Mouse (Mus musculus) ES-E14 (cell line): Measurements from ENCODE around the gene Mob3b. TPM values are rescaled to one million over a fixed set of nuclear protein-coding genes. Genes with fewer than 3 reads are reported as not detected.

Experiments used
- DNase-seq: peaks from one replicate; pipeline ENCODE4 v3.0.0-alpha.2; 2013; ENCODE audit warnings: low read depth, low spot score
- H3K27ac ChIP-seq: 2 replicates; pipeline ENCODE4 v1.5.1; 2012; ENCODE audit warnings: low read depth, mild to moderate bottlenecking, low read length, moderate library complexity, mixed read lengths; ENCODE audit not compliant: poor library complexity, insufficient read depth, severe bottlenecking
- H3K36me3 ChIP-seq: 2 replicates; pipeline ENCODE4 v1.6.1; 2012; ENCODE audit warnings: mild to moderate bottlenecking, low read length, moderate library complexity, mixed read lengths; ENCODE audit not compliant: control insufficient read depth, poor library complexity, insufficient read depth, severe bottlenecking
- H3K4me1 ChIP-seq, 2 experiments: fragments of 150-350 bp in 1 of 2; sonication (generic) in 1 of 2; 2 replicates each; pipeline ENCODE4 v1.6.1; 2012; ENCODE audit warnings: low read length in 2 of 2, mild to moderate bottlenecking in 1 of 2, mixed read lengths in 1 of 2; ENCODE audit not compliant: control insufficient read depth in 2 of 2, insufficient read depth in 2 of 2, poor library complexity in 1 of 2
- H3K4me3 ChIP-seq, 2 experiments: fragments of 150-350 bp in 1 of 2; sonication (generic) in 1 of 2; 2 replicates each; pipeline ENCODE4 v1.5.1; 2012; ENCODE audit warnings: low read length in 2 of 2, low read depth in 1 of 2, mild to moderate bottlenecking in 1 of 2, mixed read lengths in 1 of 2; ENCODE audit not compliant: insufficient read depth in 1 of 2, poor library complexity in 1 of 2, severe bottlenecking in 1 of 2
- H3K9ac ChIP-seq: 2 replicates; pipeline ENCODE4 v1.6.1; 2012; ENCODE audit warnings: low read depth, mild to moderate bottlenecking, low read length, mixed read lengths; ENCODE audit not compliant: poor library complexity, insufficient read depth, severe bottlenecking
- H3K9me3 ChIP-seq: fragments of 150-350 bp; sonication (generic); 2 replicates; pipeline ENCODE4 v1.6.1; 2012; ENCODE audit warnings: low read depth, mild to moderate bottlenecking, low read length; ENCODE audit not compliant: control insufficient read depth, insufficient read depth
- CHD2 ChIP-seq: IDR thresholded peaks from 2 replicates; pipeline ENCODE4 v1.6.1; 2014; ENCODE audit warnings: mild to moderate bottlenecking, low read depth, low read length, inconsistent platforms
- HCFC1 ChIP-seq: IDR thresholded peaks from 2 replicates; pipeline ENCODE4 v1.6.1; 2012; ENCODE audit warnings: low read length, inconsistent platforms, borderline replicate concordance; ENCODE audit not compliant: insufficient read depth
- MAFK ChIP-seq: IDR thresholded peaks from 2 replicates; pipeline ENCODE4 v1.6.1; 2014; ENCODE audit warnings: mild to moderate bottlenecking, low read depth, low read length, inconsistent platforms; ENCODE audit not compliant: insufficient read depth
- ZC3H11A ChIP-seq: IDR thresholded peaks from 2 replicates; pipeline ENCODE4 v1.6.1; 2012; ENCODE audit warnings: low read depth, mild to moderate bottlenecking, inconsistent platforms, low read length, borderline replicate concordance
- ZNF384 ChIP-seq: IDR thresholded peaks from 2 replicates; pipeline ENCODE4 v1.6.1; 2012; ENCODE audit warnings: low read depth, low read length, inconsistent platforms
- in situ Hi-C, 2 experiments: fragments of 600-800 bp; cut with MboI; formaldehyde crosslinking; loops; one replicate each; pipeline ENCODE4 v1.15.1; 2025; ENCODE audit warnings: low sequenced_read_pairs in 2 of 2, inconsistent platforms in 1 of 2; ENCODE audit not compliant: unreplicated experiment in 2 of 2
- total RNA-seq: library from RNA; depleted of rRNA; stranded (reverse); fragments of 300-350 nt; gene quantifications from 2 replicates; pipeline ENCODE4 v1.2.3, GENCODE M21; 2012

Mob3b gene
- total RNA-seq, 1 experiment: 8.3 TPM

DNA sequence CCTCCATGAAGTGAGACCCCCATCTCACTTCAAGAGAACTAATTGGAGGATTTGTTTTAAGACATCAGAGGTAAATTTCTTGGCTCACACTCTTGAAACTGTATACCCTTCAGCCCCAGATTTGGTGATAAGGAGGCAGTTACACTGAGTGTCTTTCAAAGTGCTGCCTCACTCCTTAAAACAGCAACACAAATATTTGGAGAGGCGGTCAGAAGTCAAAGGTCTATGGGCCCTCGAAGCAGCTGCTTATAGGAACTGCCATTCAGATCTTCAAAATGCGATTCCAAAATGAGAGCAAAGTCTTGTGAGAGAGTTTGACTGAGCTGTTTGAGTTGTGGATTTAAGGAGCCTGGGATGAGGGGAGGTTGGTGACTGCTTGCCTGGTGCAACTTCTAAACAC lies 125.7 kb downstream of the Mob3b start:
- no peak for TF ChIP-seq ZNF384
- no peak for TF ChIP-seq HCFC1
- no peak for TF ChIP-seq ZC3H11A
- no peak for TF ChIP-seq CHD2
- TF ChIP-seq MAFK: no peak
- Histone ChIP-seq H3K4me1 (peaks cover 0 to 3% of the 10 kb centered on the region in 2 experiments; a peak in 1 of 4 replicates), H3K36me3 (no peaks in the 10 kb centered on the region), H3K9ac (no peak overlapping the region), H3K27ac (no peak overlapping the region), H3K4me3 (no peak overlapping the region), H3K9me3 (no peaks in the 10 kb centered on the region)
- no peak for DNase-seq
- in situ Hi-C loops: no loop called here

DNA sequence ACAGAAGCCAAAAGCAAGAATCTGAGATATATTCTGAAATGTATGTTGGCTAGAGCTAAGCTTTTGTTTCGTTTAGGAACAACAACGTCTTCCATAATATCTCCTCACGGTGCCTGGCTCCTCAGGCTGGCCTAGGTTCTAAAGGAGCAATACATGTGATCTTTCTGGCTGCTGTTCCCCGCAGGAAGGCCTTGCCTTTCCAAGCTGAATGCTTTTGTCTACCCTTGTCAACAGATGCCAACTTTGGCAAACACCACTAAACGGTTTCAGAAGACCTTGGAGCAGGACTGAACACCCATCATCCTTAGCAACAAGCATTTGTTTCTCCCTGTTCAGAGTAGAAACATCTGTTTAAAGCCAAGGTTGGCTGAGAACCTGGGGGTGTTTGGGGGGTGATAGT lies 126.1 kb downstream of the Mob3b start:
- H3K4me1 ChIP-seq: peaks cover 0 to 3% of the 10 kb centered on the region in 2 experiments; a peak in 1 of 4 replicates
- no peaks in the 10 kb centered on the region for H3K36me3 ChIP-seq
- no peak overlapping the region for H3K4me3 ChIP-seq
- no peak for DNase-seq
- H3K27ac ChIP-seq: no peak overlapping the region
- in situ Hi-C loops: no loop called here
- H3K9me3 ChIP-seq: no peaks in the 10 kb centered on the region
- H3K9ac ChIP-seq: no peak overlapping the region
- no peak for TF ChIP-seq MAFK
- TF ChIP-seq ZC3H11A: no peak
- TF ChIP-seq CHD2: no peak
- no peak for TF ChIP-seq HCFC1
- TF ChIP-seq ZNF384: no peak

DNA sequence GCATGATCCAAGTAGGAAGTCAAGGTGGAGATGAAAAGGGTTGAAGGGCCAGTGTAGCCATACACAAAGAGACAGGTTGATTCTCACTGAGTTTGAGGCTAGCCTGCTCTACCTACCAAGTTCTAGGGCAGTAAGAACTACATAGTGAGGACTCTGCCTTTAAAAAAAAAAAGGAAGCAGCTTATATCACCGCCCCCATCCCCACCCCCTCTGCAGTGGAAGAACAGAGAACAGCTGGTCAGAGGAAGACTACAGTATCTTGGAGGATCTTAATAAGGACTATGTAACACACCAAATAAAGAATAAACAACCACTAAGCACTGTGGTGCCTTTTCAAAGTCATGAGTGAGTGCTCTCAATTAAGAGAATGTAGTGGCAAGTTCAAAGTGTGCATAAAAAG lies 138.9 kb downstream of the Mob3b start:
- in situ Hi-C loops: no loop called here
- TF ChIP-seq ZNF384 (no peak), HCFC1 (no peak), MAFK (no peak), ZC3H11A (no peak), CHD2 (no peak)
- no peaks in the 10 kb centered on the region for H3K9me3 ChIP-seq

DNA sequence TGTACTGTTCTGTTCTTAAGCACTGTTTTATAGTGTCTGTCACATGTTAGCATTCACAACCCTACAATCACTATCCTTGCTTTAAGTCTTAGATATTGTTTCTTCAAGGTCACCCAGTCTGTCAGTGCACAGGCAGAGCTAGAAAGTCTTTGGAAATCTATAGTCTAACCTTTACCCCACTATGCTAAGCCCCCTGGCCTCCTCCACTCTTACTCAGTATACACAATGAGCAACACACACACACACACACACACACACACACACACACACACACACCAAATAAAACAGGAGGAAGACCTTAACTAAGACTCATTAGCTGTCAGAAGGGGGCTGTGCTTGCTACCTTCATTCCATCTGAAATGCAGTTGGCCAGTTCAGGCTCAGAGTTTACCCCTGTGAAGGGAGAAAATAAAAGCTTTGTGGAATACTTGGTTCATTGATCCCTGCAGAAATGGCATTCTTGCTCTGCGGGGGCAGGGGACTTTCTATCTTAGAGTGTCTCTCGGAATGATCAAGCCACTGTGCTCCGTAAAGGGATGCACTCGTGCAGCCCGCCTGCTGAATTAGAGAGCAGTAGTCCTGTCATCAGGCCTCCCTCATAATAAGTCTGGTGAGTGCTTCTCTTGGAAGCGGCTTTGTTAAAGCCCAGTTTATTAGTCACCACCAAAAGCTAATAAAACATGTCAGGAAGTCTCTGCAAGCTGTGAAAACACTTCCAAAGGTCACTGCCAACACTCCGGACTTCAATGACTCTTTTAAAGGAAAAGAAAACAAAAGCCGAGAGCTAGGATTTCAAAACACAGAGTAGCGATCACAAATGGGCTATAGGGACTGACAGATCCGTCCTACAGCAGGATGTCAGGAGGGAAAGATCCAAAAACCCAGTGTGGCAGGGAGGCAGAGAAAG lies 144.6 kb downstream of the Mob3b start:
- no peaks in the 10 kb centered on the region for H3K36me3 ChIP-seq
- H3K27ac ChIP-seq: no peak overlapping the region
- H3K9ac ChIP-seq: no peak overlapping the region
- H3K4me1 ChIP-seq: no peaks in the 10 kb centered on the region
- H3K4me3 ChIP-seq: no peak overlapping the region
- TF ChIP-seq CHD2 (no peak), MAFK (no peak), ZC3H11A (no peak), ZNF384 (no peak), HCFC1 (no peak)
- in situ Hi-C loops: no loop called here
- DNase-seq: no peak
- no peaks in the 10 kb centered on the region for H3K9me3 ChIP-seq

More for the DNA sequence above, 138.9 kb downstream of the Mob3b start:
- H3K27ac ChIP-seq: no peak overlapping the region
- H3K4me3 ChIP-seq: no peak overlapping the region
- no peaks in the 10 kb centered on the region for H3K4me1 ChIP-seq
- no peak overlapping the region for H3K9ac ChIP-seq
- DNase-seq: no peak
- no peaks in the 10 kb centered on the region for H3K36me3 ChIP-seq
